Mouse (Mus musculus) kidney, postnatal 0 days (tissue): ENCODE data around the gene Tbpl1. TPM values are rescaled to one million over a fixed set of nuclear protein-coding genes. Genes with fewer than 3 reads are reported as not detected.

Source experiments
- ATAC-seq: fragments of 200-750 bp; cut with Nextera tagmentation; replicated peaks from 2 replicates; pipeline ENCODE4 v1.8.0; 2017; ENCODE audit warnings: low read depth, moderate number of reproducible peaks, moderate TSS enrichment, moderate library complexity; ENCODE audit not compliant: low FRiP score
- DNase-seq: peaks from one replicate; pipeline ENCODE4 v3.0.0-alpha.2; 2016; ENCODE audit warnings: low spot score
- H3K27ac ChIP-seq: fragments of 300-500 bp; sonication (generic); 2 replicates; pipeline ENCODE4 v1.5.1; 2014; ENCODE audit warnings: mild to moderate bottlenecking
- H3K27me3 ChIP-seq: fragments of 300-500 bp; sonication (generic); 2 replicates; pipeline ENCODE4 v1.6.1; 2014; ENCODE audit warnings: low read length, mixed read lengths; ENCODE audit not compliant: insufficient read depth
- H3K36me3 ChIP-seq: fragments of 300-500 bp; sonication (generic); 2 replicates; pipeline ENCODE4 v1.6.1; 2014; ENCODE audit warnings: low read length, mixed read lengths; ENCODE audit not compliant: insufficient read depth
- H3K4me1 ChIP-seq: fragments of 300-500 bp; sonication (generic); replicated peaks from 2 replicates; pipeline ENCODE4 v1.6.1; 2014; ENCODE audit warnings: antibody characterized with exemption, low read length, mixed read lengths; ENCODE audit not compliant: insufficient read depth
- H3K4me2 ChIP-seq: fragments of 300-500 bp; sonication (generic); 2 replicates; pipeline ENCODE4 v1.6.1; 2014; ENCODE audit warnings: mild to moderate bottlenecking, low read length, moderate library complexity, mixed read lengths
- H3K4me3 ChIP-seq: fragments of 300-500 bp; sonication (generic); replicated peaks from 2 replicates; pipeline ENCODE4 v1.5.1; 2014; ENCODE audit warnings: low read depth, low read length
- H3K9ac ChIP-seq: fragments of 300-500 bp; sonication (generic); 2 replicates; pipeline ENCODE4 v1.6.1; 2014; ENCODE audit warnings: low read depth, low read length
- H3K9me3 ChIP-seq: fragments of 300-500 bp; sonication (generic); replicated peaks from 2 replicates; pipeline ENCODE4 v1.6.1; 2016; ENCODE audit warnings: low read length, inconsistent platforms, mixed read lengths
- CTCF ChIP-seq: IDR thresholded peaks from 2 replicates; pipeline ENCODE4 v1.5.1; 2016; ENCODE audit warnings: antibody characterized with exemption, low read depth, mild to moderate bottlenecking, moderate library complexity
- WGBS: fragments of 180-500 bp; shearing (Covaris S2); extraction: QIAGEN DNeasy Blood & Tissue Kit; methylation state at CpG from one replicate; pipeline ENCODE4 v1.1.7; 2014; 5-methylcytosine and 5-hydroxymethylcytosine counted together
- polyA plus RNA-seq: library from polyadenylated mRNA; unstranded; fragments of >200 nt; fragmentation: Nextera tagmentation; extraction: Ambion mirVana; gene quantifications from 2 replicates; pipeline ENCODE4 v1.2.1, GENCODE M21; 2015

The Tbpl1 gene
- polyA plus RNA-seq, 1 experiment from 2014 or later = 58.3 TPM

GRCm38 (mm10) chr10:22730266-22730991 is 1.3 kb downstream of the Tbpl1 start:
- Histone ChIP-seq H3K4me1 (peaks cover 17% of the 10 kb centered on the region; the same call in 1 of the 2 replicates), H3K36me3 (no peaks in the 10 kb centered on the region), H3K9me3 (no peaks in the 10 kb centered on the region), H3K4me2 (peak overlapping the region; percentile 92), H3K27me3 (no peaks in the 10 kb centered on the region), H3K4me3 (peak overlapping the region; percentile 90), H3K27ac (peak overlapping the region; percentile 96), H3K9ac (peak overlapping the region; percentile 93)
- ATAC-seq = peak; percentile 68; the same call in 1 of the 2 replicates
- no peak for TF ChIP-seq CTCF
- under 1% methylated on average over 39 of the region's 39 CpGs for WGBS
- peak; percentile 38 for DNase-seq

- no peak overlapping the region for H3K27ac ChIP-seq
- 92% methylated on average over 1 of the region's 1 CpGs for WGBS
- no peak for DNase-seq
- H3K9ac ChIP-seq = no peak overlapping the region
- no peak for ATAC-seq
- H3K9me3 ChIP-seq = no peaks in the 10 kb centered on the region
- peaks cover 17% of the 10 kb centered on the region; the same call in 1 of the 2 replicates for H3K4me1 ChIP-seq
- TF ChIP-seq CTCF = no peak
- no peaks in the 10 kb centered on the region for H3K27me3 ChIP-seq
- H3K36me3 ChIP-seq = no peaks in the 10 kb centered on the region
- H3K4me2 ChIP-seq = no peak overlapping the region
- H3K4me3 ChIP-seq = no peak overlapping the region
These were observed 3.5 kb downstream of the Tbpl1 start for GRCm38 (mm10) chr10:22728257-22728656.

GRCm38 (mm10) chr10:22726295-22726694 is 5.4 kb downstream of the Tbpl1 start:
- TF ChIP-seq CTCF = no peak
- ATAC-seq = no peak
- H3K27ac ChIP-seq = no peak overlapping the region
- H3K9ac ChIP-seq = no peak overlapping the region
- no peaks in the 10 kb centered on the region for H3K27me3 ChIP-seq
- no peak for DNase-seq
- H3K4me1 ChIP-seq = peaks cover 13% of the 10 kb centered on the region; the same call in 1 of the 2 replicates
- H3K4me2 ChIP-seq = no peak overlapping the region
- H3K36me3 ChIP-seq = no peaks in the 10 kb centered on the region
- 75% methylated on average over 7 of the region's 7 CpGs for WGBS
- no peak overlapping the region for H3K4me3 ChIP-seq
- H3K9me3 ChIP-seq = no peaks in the 10 kb centered on the region

DNA sequence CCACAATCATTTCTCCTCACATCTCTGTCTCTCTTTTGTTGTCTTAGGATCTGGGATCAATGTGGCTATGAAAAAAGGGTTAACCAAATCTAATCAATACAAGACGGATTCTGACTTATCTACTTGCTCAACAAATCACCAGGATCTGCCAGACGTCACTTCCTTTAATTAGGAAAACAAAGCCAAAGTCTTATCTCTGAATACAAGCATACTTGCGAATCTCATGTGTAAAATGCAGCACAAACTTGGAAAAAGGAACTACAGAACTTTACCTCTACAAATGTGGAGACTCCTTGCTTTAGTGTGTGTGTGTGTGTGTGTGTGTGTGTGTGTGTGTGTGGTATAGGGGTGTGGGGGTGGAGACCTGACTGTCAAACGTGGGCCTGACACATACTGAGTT is 6.6 kb downstream of the Tbpl1 start:
- Histone ChIP-seq H3K36me3 (no peaks in the 10 kb centered on the region), H3K27me3 (no peaks in the 10 kb centered on the region), H3K9me3 (no peaks in the 10 kb centered on the region), H3K4me3 (no peak overlapping the region), H3K27ac (no peak overlapping the region), H3K4me1 (peaks cover 13% of the 10 kb centered on the region; the same call in 1 of the 2 replicates), H3K4me2 (no peak overlapping the region), H3K9ac (no peak overlapping the region)
- TF ChIP-seq CTCF = no peak
- DNase-seq (no peak), ATAC-seq (no peak)
- WGBS = 59% methylated on average over 4 of the region's 4 CpGs

DNA sequence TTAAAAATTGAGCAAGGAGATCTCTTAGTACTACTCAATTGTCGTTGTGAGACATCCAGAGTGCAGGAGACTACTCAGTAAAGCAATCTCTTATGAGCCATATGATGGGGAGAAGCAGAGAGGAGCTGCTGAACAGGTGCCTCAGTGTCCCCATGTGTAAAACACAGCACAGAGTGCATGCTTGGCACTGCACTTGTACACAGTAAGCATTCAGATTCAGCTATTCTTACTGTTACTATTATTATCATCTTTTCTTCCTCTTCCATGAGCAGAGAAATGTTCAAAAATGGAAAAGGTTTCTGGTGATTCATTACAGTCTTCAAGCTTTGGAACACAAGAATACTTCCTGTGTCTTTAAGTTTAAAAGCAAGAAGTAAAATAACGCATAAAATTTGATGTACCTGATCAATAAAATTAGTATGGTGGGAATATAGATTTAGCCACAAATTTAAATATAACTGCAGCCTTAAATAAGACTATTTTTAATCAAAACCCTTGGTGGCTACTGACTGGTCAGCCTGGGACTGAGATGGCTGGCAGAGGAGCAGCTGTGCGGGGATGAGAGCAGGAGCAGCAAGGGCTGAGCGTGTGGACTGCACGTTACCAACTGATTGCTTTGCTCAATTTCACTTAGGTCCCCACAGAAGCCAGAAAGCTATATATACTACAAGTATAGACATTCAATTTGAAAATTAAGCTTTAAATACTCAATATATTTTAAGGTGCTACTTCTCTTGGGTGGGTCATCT is 10.8 kb downstream of the Tbpl1 start:
- ATAC-seq (no peak), DNase-seq (no peak)
- Histone ChIP-seq H3K36me3 (no peaks in the 10 kb centered on the region), H3K9me3 (no peaks in the 10 kb centered on the region), H3K4me1 (no peaks in the 10 kb centered on the region), H3K27ac (no peak overlapping the region), H3K4me2 (no peak overlapping the region), H3K27me3 (no peaks in the 10 kb centered on the region), H3K9ac (no peak overlapping the region), H3K4me3 (no peak overlapping the region)
- 87% methylated on average over 5 of the region's 5 CpGs for WGBS
- no peak for TF ChIP-seq CTCF

- no peak overlapping the region for H3K4me2 ChIP-seq
- 37% methylated on average over 4 of the region's 4 CpGs for WGBS
- no peaks in the 10 kb centered on the region for H3K4me1 ChIP-seq
- H3K4me3 ChIP-seq = no peak overlapping the region
- H3K9ac ChIP-seq = no peak overlapping the region
- no peak for DNase-seq
- no peaks in the 10 kb centered on the region for H3K36me3 ChIP-seq
- no peaks in the 10 kb centered on the region for H3K9me3 ChIP-seq
- H3K27me3 ChIP-seq = no peaks in the 10 kb centered on the region
- no peak overlapping the region for H3K27ac ChIP-seq
- TF ChIP-seq CTCF = peak; percentile 3; the same call in 1 of the 2 replicates
- peak; percentile 49; the same call in 1 of the 2 replicates for ATAC-seq
These were observed 13.3 kb downstream of the Tbpl1 start for GRCm38 (mm10) chr10:22718475-22718874.
